Mouse (Mus musculus) granulocyte monocyte progenitor cell, adult 5-6 weeks (primary cell): ENCODE measurements around the gene Ctrc. TPM values are rescaled to one million over a fixed set of nuclear protein-coding genes. Genes with fewer than 3 reads are reported as not detected.

Experiments
- ATAC-seq: replicated peaks from 2 replicates; pipeline ENCODE4 v1.8.0; 2016; ENCODE audit warnings: mild to moderate bottlenecking, moderate TSS enrichment, inconsistent platforms; ENCODE audit not compliant: poor library complexity, severe bottlenecking
- total RNA-seq, 2 experiments: library from RNA; stranded (forward) in 1 of 2; stranded (reverse) in 1 of 2; fragments of 200-712, 200-1000 nt in 1 of 2; fragments of >200 nt in 1 of 2; fragmentation: Nextera tagmentation in 1 of 2; gene quantifications; 2 replicates each; pipeline ENCODE4 v1.2.3; 2014 to 2017

The Ctrc gene
- not detected in 2 replicates for total RNA-seq (2014; fragmentation: Nextera tagmentation)
- not detected in 2 replicates for total RNA-seq (2017)

GRCm38 (mm10) chr4:141845999-141846398, at the start of gene Ctrc:
Ctrc (minus strand) TSS chr4:141846359.
- no peak for ATAC-seq

GRCm38 (mm10) chr4:141895772-141896171, 49.6 kb upstream of the Ctrc start:
- peak; percentile 64 for ATAC-seq

- ATAC-seq = no peak
Observed at GRCm38 (mm10) chr4:141893157-141893784, 47.1 kb upstream of the Ctrc start.

GRCm38 (mm10) chr4:141886385-141886968, 40.3 kb upstream of the Ctrc start:
- peak; percentile 25; the same call in 1 of the 2 replicates for ATAC-seq

- no peak for ATAC-seq
Observed at GRCm38 (mm10) chr4:141885451-141885850, 39.3 kb upstream of the Ctrc start.

- ATAC-seq = no peak
Observed at GRCm38 (mm10) chr4:141882858-141883257, 36.7 kb upstream of the Ctrc start.

- no peak for ATAC-seq
Observed at GRCm38 (mm10) chr4:141881950-141882349, 35.8 kb upstream of the Ctrc start.

- ATAC-seq = no peak
Observed at GRCm38 (mm10) chr4:141881289-141881914, 35.2 kb upstream of the Ctrc start.

GRCm38 (mm10) chr4:141879875-141880274, 33.7 kb upstream of the Ctrc start:
- no peak for ATAC-seq

GRCm38 (mm10) chr4:141879074-141879473, 32.9 kb upstream of the Ctrc start:
- ATAC-seq = no peak

- no peak for ATAC-seq
Observed at GRCm38 (mm10) chr4:141878621-141879020, 32.5 kb upstream of the Ctrc start.

- ATAC-seq = no peak
Observed at GRCm38 (mm10) chr4:141875481-141876108, 29.4 kb upstream of the Ctrc start.

GRCm38 (mm10) chr4:141874601-141875460, 28.7 kb upstream of the Ctrc start, which contains the start of gene Efhd2:
Efhd2 (minus strand) TSS chr4:141874920.
- peak; percentile 64 for ATAC-seq

- ATAC-seq = no peak
Observed at GRCm38 (mm10) chr4:141874111-141874600, 28.0 kb upstream of the Ctrc start.

GRCm38 (mm10) chr4:141872977-141873376, 26.8 kb upstream of the Ctrc start:
- ATAC-seq = no peak

- ATAC-seq = no peak
Observed at GRCm38 (mm10) chr4:141871909-141872308, 25.8 kb upstream of the Ctrc start.

- no peak for ATAC-seq
Observed at GRCm38 (mm10) chr4:141871333-141871725, 25.2 kb upstream of the Ctrc start.

GRCm38 (mm10) chr4:141870666-141871332, 24.6 kb upstream of the Ctrc start:
- peak; percentile 56 for ATAC-seq

GRCm38 (mm10) chr4:141869436-141870215, 23.5 kb upstream of the Ctrc start:
- no peak for ATAC-seq
